Mouse (Mus musculus) midbrain, postnatal 0 days (tissue): ENCODE measurements around the gene Gpn3. TPM values are rescaled to one million over a fixed set of nuclear protein-coding genes. Genes with fewer than 3 reads are reported as not detected.
"Not testable (repeated sequence)": the region's sequence is repeated elsewhere in the genome, so short reads cannot be mapped to it uniquely, and the experiment has no call there.

Source experiments
- ATAC-seq: fragments of 200-750 bp; cut with Nextera tagmentation; 2 replicates; pipeline ENCODE4 v1.8.0; 2017; ENCODE audit warnings: moderate number of reproducible peaks, mild to moderate bottlenecking, moderate TSS enrichment, moderate library complexity; ENCODE audit not compliant: low FRiP score
- DNase-seq: peaks from one replicate; pipeline ENCODE4 v3.0.0-alpha.2; 2015; ENCODE audit warnings: low spot score
- H3K27ac ChIP-seq: fragments of 300-500 bp; sonication (generic); 2 replicates; pipeline ENCODE4 v1.5.1; 2014; ENCODE audit warnings: low read depth, mild to moderate bottlenecking, low read length, mixed read lengths
- H3K27me3 ChIP-seq: fragments of 300-500 bp; sonication (generic); 2 replicates; pipeline ENCODE4 v1.6.1; 2014; ENCODE audit warnings: low read length, control low read depth, mixed read lengths; ENCODE audit not compliant: insufficient read depth
- H3K36me3 ChIP-seq: fragments of 300-500 bp; sonication (generic); 2 replicates; pipeline ENCODE4 v1.6.1; 2014; ENCODE audit warnings: low read length, control low read depth, mixed read lengths; ENCODE audit not compliant: insufficient read depth
- H3K4me1 ChIP-seq: fragments of 300-500 bp; sonication (generic); 2 replicates; pipeline ENCODE4 v1.6.1; 2014; ENCODE audit warnings: mild to moderate bottlenecking, control low read depth, antibody characterized with exemption, low read length, mixed read lengths; ENCODE audit not compliant: insufficient read depth
- H3K4me2 ChIP-seq: fragments of 300-500 bp; sonication (generic); 2 replicates; pipeline ENCODE4 v1.6.1; 2014; ENCODE audit warnings: low read depth, mild to moderate bottlenecking, low read length, mixed read lengths; ENCODE audit not compliant: poor library complexity, severe bottlenecking
- H3K4me3 ChIP-seq: fragments of 300-500 bp; sonication (generic); 2 replicates; pipeline ENCODE4 v1.5.1; 2014; ENCODE audit warnings: low read depth, mild to moderate bottlenecking, low read length, moderate library complexity
- H3K9ac ChIP-seq: fragments of 300-500 bp; sonication (generic); replicated peaks from 2 replicates; pipeline ENCODE4 v1.6.1; 2014; ENCODE audit warnings: mild to moderate bottlenecking, low read length, moderate library complexity, mixed read lengths; ENCODE audit not compliant: poor library complexity, severe bottlenecking
- H3K9me3 ChIP-seq: fragments of 300-500 bp; sonication (generic); 2 replicates; pipeline ENCODE4 v1.6.1; 2016; ENCODE audit warnings: low read length, control low read depth
- CTCF ChIP-seq: IDR thresholded peaks from 2 replicates; pipeline ENCODE4 v1.5.1; 2016; ENCODE audit warnings: antibody characterized with exemption, mild to moderate bottlenecking
- WGBS: fragments of 180-500 bp; shearing (Covaris S2); extraction: QIAGEN DNeasy Blood & Tissue Kit; methylation state at CpG from one replicate; pipeline ENCODE4 v1.1.7; 2014; 5-methylcytosine and 5-hydroxymethylcytosine counted together
- polyA plus RNA-seq: library from polyadenylated mRNA; unstranded; fragments of >200 nt; fragmentation: Nextera tagmentation; extraction: Ambion mirVana; gene quantifications from 2 replicates; pipeline ENCODE4 v1.2.1, GENCODE M21; 2015
- total RNA-seq: library from RNA; depleted of rRNA; stranded (reverse); fragments of >200 nt; gene quantifications from 2 replicates; pipeline ENCODE4 v1.2.3, GENCODE M21; 2014

The Gpn3 gene
- total and polyA plus RNA-seq, 2 experiments from 2014 or later = 20.8 to 41.8 TPM

- Histone ChIP-seq H3K27ac (no peak overlapping the region), H3K9me3 (no peaks in the 10 kb centered on the region), H3K36me3 (peaks cover 6% of the 10 kb centered on the region; the same call in 1 of the 2 replicates), H3K4me3 (no peak overlapping the region), H3K9ac (no peak overlapping the region), H3K4me1 (no peaks in the 10 kb centered on the region), H3K27me3 (no peaks in the 10 kb centered on the region), H3K4me2 (no peak overlapping the region)
- ATAC-seq = no peak
- 86% methylated on average over 5 of the region's 5 CpGs for WGBS
- DNase-seq = no peak
- no peak for TF ChIP-seq CTCF
These were observed 40.2 kb downstream of the Gpn3 start for GRCm38 (mm10) chr5:122411892-122412291.

- H3K27me3 ChIP-seq = no peaks in the 10 kb centered on the region
- no peaks in the 10 kb centered on the region for H3K9me3 ChIP-seq
- TF ChIP-seq CTCF = no peak
- H3K4me3 ChIP-seq = no peak overlapping the region
- DNase-seq (no peak), ATAC-seq (no peak)
- no peak overlapping the region for H3K4me2 ChIP-seq
- H3K9ac ChIP-seq = no peak overlapping the region
- no peak overlapping the region for H3K27ac ChIP-seq
- no peaks in the 10 kb centered on the region for H3K4me1 ChIP-seq
- 68% methylated on average over 6 of the region's 6 CpGs for WGBS
- 0 out of 2 replicates have a peak, but pooled peaks cover 5% of the 10 kb centered on the region for H3K36me3 ChIP-seq
These were observed 41.1 kb downstream of the Gpn3 start for GRCm38 (mm10) chr5:122412826-122413225.

- H3K27ac ChIP-seq = no peak overlapping the region
- no peak overlapping the region for H3K4me3 ChIP-seq
- no peak for TF ChIP-seq CTCF
- DNase-seq = no peak
- H3K9ac ChIP-seq = no peak overlapping the region
- H3K4me1 ChIP-seq = no peaks in the 10 kb centered on the region
- H3K9me3 ChIP-seq = no peaks in the 10 kb centered on the region
- no peaks in the 10 kb centered on the region for H3K27me3 ChIP-seq
- ATAC-seq = no peak
- H3K36me3 ChIP-seq = 0 out of 2 replicates have a peak, but pooled peaks cover 5% of the 10 kb centered on the region
- 91% methylated on average over 5 of the region's 5 CpGs for WGBS
- H3K4me2 ChIP-seq = no peak overlapping the region
These were observed 42.7 kb downstream of the Gpn3 start for GRCm38 (mm10) chr5:122414351-122414750.

- 90% methylated on average over 12 of the region's 12 CpGs for WGBS
- no peaks in the 10 kb centered on the region for H3K9me3 ChIP-seq
- no peaks in the 10 kb centered on the region for H3K27me3 ChIP-seq
- DNase-seq (no peak), ATAC-seq (no peak)
- H3K9ac ChIP-seq = no peak overlapping the region
- H3K36me3 ChIP-seq = no peaks in the 10 kb centered on the region
- no peaks in the 10 kb centered on the region for H3K4me1 ChIP-seq
- no peak overlapping the region for H3K4me2 ChIP-seq
- no peak overlapping the region for H3K4me3 ChIP-seq
- H3K27ac ChIP-seq = no peak overlapping the region
- TF ChIP-seq CTCF = no peak
These were observed 43.8 kb downstream of the Gpn3 start for GRCm38 (mm10) chr5:122415465-122415864.

GRCm38 (mm10) chr5:122420676-122421075 is 49.0 kb downstream of the Gpn3 start:
- H3K36me3 ChIP-seq, H3K4me2 ChIP-seq, H3K27ac ChIP-seq, H3K4me1 ChIP-seq, H3K4me3 ChIP-seq, DNase-seq, H3K9ac ChIP-seq, ATAC-seq, H3K9me3 ChIP-seq, H3K27me3 ChIP-seq: not testable (repeated sequence)
- peak; percentile 22 for TF ChIP-seq CTCF
- 64% methylated on average over 4 of the region's 4 CpGs for WGBS

- peak within 1 kb of the TSS; percentile 87 for H3K9ac ChIP-seq
- no peaks in the 10 kb centered on the region for H3K9me3 ChIP-seq
- TF ChIP-seq CTCF = peak; percentile 64
- DNase-seq (peak; percentile 20), ATAC-seq (peak; percentile 31; the same call in 1 of the 2 replicates)
- peak within 1 kb of the TSS; percentile 85 for H3K4me2 ChIP-seq
- 20% methylated on average over 17 of the region's 17 CpGs for WGBS
- peak within 1 kb of the TSS; percentile 93 for H3K4me3 ChIP-seq
- no peaks in the 10 kb centered on the region; the same call in 1 of the 2 replicates for H3K4me1 ChIP-seq
- H3K36me3 ChIP-seq = no peaks in the 10 kb centered on the region
- H3K27me3 ChIP-seq = no peaks in the 10 kb centered on the region
- peak within 1 kb of the TSS; percentile 95 for H3K27ac ChIP-seq
These were observed 49.8 kb downstream of the Gpn3 start, which contains the start of gene Anapc7 for GRCm38 (mm10) chr5:122421271-122422068. Anapc7 (plus strand) TSS chr5:122421693.
